Mouse (Mus musculus): ENCODE results near the gene Tgif2.
"Not testable (repeated sequence)": the region's sequence is repeated elsewhere in the genome, so short reads cannot be mapped to it uniquely, and the experiment has no call there.

Gene Tgif2

GRCm38 (mm10) chr2:156843331-156843730 is 3.5 kb downstream of the Tgif2 start:
- no peak for DNase-seq (ENCODE audit: low spot score)

GRCm38 (mm10) chr2:156844715-156845114 is 4.9 kb downstream of the Tgif2 start:
- no peak for DNase-seq (ENCODE audit: low spot score)

- no peak for DNase-seq (ENCODE audit: low spot score)
These were observed 7.8 kb downstream of the Tgif2 start for GRCm38 (mm10) chr2:156847653-156848052.

- no peak for DNase-seq (ENCODE audit: low spot score)
These were observed 8.8 kb downstream of the Tgif2 start for GRCm38 (mm10) chr2:156848526-156849182.

- DNase-seq (ENCODE audit: low spot score) = no peak
These were observed 10.7 kb downstream of the Tgif2 start for GRCm38 (mm10) chr2:156850505-156850904.

GRCm38 (mm10) chr2:156853584-156853983 is 13.8 kb downstream of the Tgif2 start:
- not testable (repeated sequence) for DNase-seq (ENCODE audit: low spot score)

GRCm38 (mm10) chr2:156853999-156854771 is 14.4 kb downstream of the Tgif2 start:
- not testable (repeated sequence) for DNase-seq (ENCODE audit: low spot score)

GRCm38 (mm10) chr2:156856311-156856710 is 16.5 kb downstream of the Tgif2 start:
- no peak for DNase-seq (ENCODE audit: low spot score)

GRCm38 (mm10) chr2:156857385-156857791 is 17.6 kb downstream of the Tgif2 start:
- no peak for DNase-seq (ENCODE audit: low spot score)

- no peak for DNase-seq (ENCODE audit: low spot score)
These were observed 18.0 kb downstream of the Tgif2 start, which contains the start of gene 4930518I15Rik for GRCm38 (mm10) chr2:156857835-156858234. Gene 4930518I15Rik, minus strand, starts transcription at chr2:156857946.

- no peak for DNase-seq (ENCODE audit: low spot score)
These were observed 18.9 kb downstream of the Tgif2 start for GRCm38 (mm10) chr2:156858671-156859070.

- DNase-seq (ENCODE audit: low spot score) = no peak
These were observed 22.4 kb downstream of the Tgif2 start for GRCm38 (mm10) chr2:156862041-156862717.

- peak; percentile 97 for DNase-seq (ENCODE audit: low spot score)
These were observed 23.1 kb downstream of the Tgif2 start, which contains the start of gene Rab5if for GRCm38 (mm10) chr2:156862772-156863486. Gene Rab5if, plus strand, starts transcription at chr2:156863128.

GRCm38 (mm10) chr2:156863487-156864160 is 23.8 kb downstream of the Tgif2 start:
- peak; percentile 37 for DNase-seq (ENCODE audit: low spot score)

- no peak for DNase-seq (ENCODE audit: low spot score)
These were observed 24.7 kb downstream of the Tgif2 start for GRCm38 (mm10) chr2:156864481-156864880.

- DNase-seq (ENCODE audit: low spot score) = no peak
These were observed 29.2 kb downstream of the Tgif2 start for GRCm38 (mm10) chr2:156868994-156869393.

- no peak for DNase-seq (ENCODE audit: low spot score)
These were observed 29.7 kb downstream of the Tgif2 start for GRCm38 (mm10) chr2:156869554-156869953.

GRCm38 (mm10) chr2:156870519-156870918 is 30.7 kb downstream of the Tgif2 start:
- no peak for DNase-seq (ENCODE audit: low spot score)

- DNase-seq (ENCODE audit: low spot score) = no peak
These were observed 33.8 kb downstream of the Tgif2 start for GRCm38 (mm10) chr2:156873629-156874028.

GRCm38 (mm10) chr2:156874047-156874759 is 34.4 kb downstream of the Tgif2 start:
- DNase-seq (ENCODE audit: low spot score) = no peak

Data from spleen, adult 12 weeks (tissue).